Mouse (Mus musculus) embryonic facial prominence, embryonic 12.5 days (tissue): ENCODE results near the gene Mest. TPM values are rescaled to one million over a fixed set of nuclear protein-coding genes. Genes with fewer than 3 reads are reported as not detected.

Experiments
- ATAC-seq: fragments of 200-750 bp; cut with Nextera tagmentation; 2 replicates; pipeline ENCODE4 v1.8.0; 2017; ENCODE audit not compliant: insufficient number of reproducible peaks, insufficient read depth, low FRiP score, low TSS enrichment
- H3K27ac ChIP-seq: fragments of 300-500 bp; sonication (generic); 2 replicates; pipeline ENCODE4 v1.5.1; 2016; ENCODE audit warnings: mild to moderate bottlenecking
- H3K27me3 ChIP-seq: fragments of 300-500 bp; sonication (generic); 2 replicates; pipeline ENCODE4 v1.6.1; 2016; ENCODE audit warnings: mild to moderate bottlenecking, moderate library complexity
- H3K36me3 ChIP-seq: fragments of 300-500 bp; sonication (generic); 2 replicates; pipeline ENCODE4 v1.6.1; 2016; ENCODE audit warnings: mild to moderate bottlenecking
- H3K4me1 ChIP-seq: fragments of 300-500 bp; sonication (generic); 2 replicates; pipeline ENCODE4 v1.6.1; 2016
- H3K4me2 ChIP-seq: fragments of 300-500 bp; sonication (generic); replicated peaks from 2 replicates; pipeline ENCODE4 v1.6.1; 2016; ENCODE audit warnings: mild to moderate bottlenecking, moderate library complexity
- H3K4me3 ChIP-seq: fragments of 300-500 bp; sonication (generic); 2 replicates; pipeline ENCODE4 v1.5.1; 2016; ENCODE audit warnings: mild to moderate bottlenecking
- H3K9ac ChIP-seq: fragments of 300-500 bp; sonication (generic); 2 replicates; pipeline ENCODE4 v1.6.1; 2016; ENCODE audit warnings: mild to moderate bottlenecking, moderate library complexity
- H3K9me3 ChIP-seq: fragments of 300-500 bp; sonication (generic); 2 replicates; pipeline ENCODE4 v1.6.1; 2016; ENCODE audit warnings: mild to moderate bottlenecking, moderate library complexity
- WGBS: fragments of 180-500 bp; shearing (Covaris S2); methylation state at CpG from one replicate; pipeline ENCODE4 v1.1.7; 2016; 5-methylcytosine and 5-hydroxymethylcytosine counted together
- polyA plus RNA-seq: library from polyadenylated mRNA; unstranded; fragments of >200 nt; fragmentation: Nextera tagmentation; extraction: Ambion mirVana; gene quantifications from 2 replicates; pipeline ENCODE4 v1.2.1, GENCODE M21; 2016

Gene Mest
- polyA plus RNA-seq, 1 experiment from 2014 or later: 1,207 TPM

DNA sequence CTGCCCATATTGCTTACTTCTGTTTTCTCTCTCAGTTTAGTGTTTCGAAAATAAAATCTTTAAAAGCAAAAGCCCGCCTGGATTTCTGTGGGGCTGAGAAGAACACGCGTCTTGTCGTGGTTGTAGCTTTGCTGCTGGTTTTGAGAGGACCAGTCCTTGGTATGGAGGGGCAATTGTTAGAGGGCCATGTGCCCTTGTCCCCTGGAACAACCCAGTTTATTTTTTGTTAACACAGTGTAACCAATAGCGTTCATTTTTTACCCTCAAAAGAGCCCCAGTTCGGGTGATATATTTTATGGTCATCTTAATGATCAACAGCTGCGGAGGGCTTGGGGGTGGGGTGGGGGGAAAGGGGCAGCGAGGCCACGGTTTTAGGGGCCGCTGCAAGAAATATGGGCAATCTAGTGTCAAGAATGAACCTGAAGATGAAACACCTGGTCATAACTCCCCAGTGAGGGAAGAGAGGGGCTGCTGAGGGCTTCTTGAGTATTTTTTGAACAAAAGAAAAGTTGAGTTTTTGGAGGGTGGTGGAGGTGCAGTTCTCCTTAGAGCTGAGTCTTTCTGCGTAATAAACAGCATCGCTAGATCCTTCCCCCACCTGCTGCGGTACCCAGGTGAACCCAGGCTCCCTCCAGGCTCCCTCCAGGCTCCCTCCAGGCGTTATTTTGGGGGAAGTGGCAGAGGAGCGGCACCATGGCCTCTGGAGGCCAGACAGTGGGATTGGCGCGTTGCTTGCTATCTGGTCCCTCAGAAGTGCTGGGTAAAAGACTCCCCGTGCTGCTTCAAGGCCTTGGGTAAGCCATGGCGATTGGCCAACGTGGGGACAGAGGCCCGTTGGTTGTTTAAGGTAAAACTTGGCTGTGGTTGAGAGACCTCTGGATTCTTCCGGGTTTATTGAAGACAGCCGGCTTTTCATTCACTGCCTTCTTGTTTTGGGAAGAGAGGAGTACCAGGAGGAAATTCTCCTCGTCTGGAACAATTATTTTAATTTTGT lies 12.7 kb upstream of the Mest start:
- H3K4me3 ChIP-seq: no peak overlapping the region
- H3K9me3 ChIP-seq: no peaks in the 10 kb centered on the region
- ATAC-seq: no peak
- H3K27me3 ChIP-seq: no peaks in the 10 kb centered on the region
- H3K4me1 ChIP-seq: peaks cover 17% of the 10 kb centered on the region; the same call in 1 of the 2 replicates
- 58% methylated on average over 25 of the region's 25 CpGs for WGBS
- no peak overlapping the region for H3K4me2 ChIP-seq
- H3K9ac ChIP-seq: no peak overlapping the region
- peak overlapping the region; percentile 41; the same call in 1 of the 2 replicates for H3K27ac ChIP-seq
- no peaks in the 10 kb centered on the region for H3K36me3 ChIP-seq

- no peak overlapping the region for H3K27ac ChIP-seq
- ATAC-seq: no peak
- peaks cover 17% of the 10 kb centered on the region; the same call in 1 of the 2 replicates for H3K4me1 ChIP-seq
- no peak overlapping the region for H3K4me3 ChIP-seq
- no peak overlapping the region for H3K9ac ChIP-seq
- H3K9me3 ChIP-seq: no peaks in the 10 kb centered on the region
- H3K4me2 ChIP-seq: no peak overlapping the region
- H3K27me3 ChIP-seq: no peaks in the 10 kb centered on the region
- no peaks in the 10 kb centered on the region for H3K36me3 ChIP-seq
- WGBS: 63% methylated on average over 10 of the region's 10 CpGs
Observed at GRCm38 (mm10) chr6:30711365-30711763, 12.0 kb upstream of the Mest start.

DNA sequence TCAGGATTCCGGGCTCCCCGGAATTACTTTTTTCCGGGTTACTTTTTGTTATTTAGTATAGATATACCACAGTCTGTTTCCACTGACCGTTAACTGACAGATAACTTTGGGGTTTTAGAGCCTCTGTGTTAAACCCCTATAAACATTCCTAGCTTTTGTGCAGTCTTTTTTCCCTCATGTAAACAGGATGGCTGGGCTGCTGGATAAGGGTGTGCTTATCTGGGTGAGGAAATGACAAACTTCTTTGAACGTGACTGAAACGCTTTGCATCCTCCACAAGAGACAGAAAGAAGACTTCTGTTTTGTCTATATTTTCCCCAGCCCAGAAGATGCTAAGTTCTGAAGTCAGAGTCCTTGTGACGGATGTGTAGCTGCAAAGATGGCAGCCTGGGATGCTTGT lies 10.9 kb upstream of the Mest start:
- Histone ChIP-seq H3K27ac (0 out of 2 replicates have a peak overlapping the region, but pooled peaks have one; percentile 65), H3K36me3 (no peaks in the 10 kb centered on the region), H3K4me3 (no peak overlapping the region), H3K4me2 (no peak overlapping the region), H3K9me3 (no peaks in the 10 kb centered on the region), H3K9ac (no peak overlapping the region), H3K27me3 (no peaks in the 10 kb centered on the region), H3K4me1 (peaks cover 17% of the 10 kb centered on the region; the same call in 1 of the 2 replicates)
- ATAC-seq: no peak
- 67% methylated on average over 7 of the region's 7 CpGs for WGBS

DNA sequence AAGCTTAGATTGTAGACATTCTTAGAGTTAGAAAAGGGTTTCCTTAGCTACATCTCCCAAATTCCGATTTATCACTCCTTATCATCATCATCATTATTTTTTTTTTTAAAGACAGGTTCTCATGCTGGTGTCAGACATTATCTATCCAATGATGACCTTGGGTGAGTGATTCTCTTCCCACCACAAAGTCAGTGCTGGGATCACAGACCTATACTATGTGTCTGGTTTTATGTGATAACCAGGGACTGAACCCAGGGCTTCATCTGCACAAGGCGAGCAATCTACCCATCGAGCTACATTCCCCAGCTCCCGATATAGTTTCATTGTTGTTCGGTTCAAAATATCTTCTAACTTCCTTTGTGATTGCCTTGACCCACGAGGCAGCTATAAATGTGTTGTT lies 9.9 kb upstream of the Mest start:
- no peak overlapping the region for H3K27ac ChIP-seq
- no peaks in the 10 kb centered on the region for H3K36me3 ChIP-seq
- no peaks in the 10 kb centered on the region for H3K27me3 ChIP-seq
- H3K4me3 ChIP-seq: no peak overlapping the region
- H3K9me3 ChIP-seq: no peaks in the 10 kb centered on the region
- H3K4me1 ChIP-seq: peaks cover 17% of the 10 kb centered on the region; the same call in 1 of the 2 replicates
- H3K9ac ChIP-seq: no peak overlapping the region
- H3K4me2 ChIP-seq: no peak overlapping the region
- no peak for ATAC-seq
- 77% methylated on average over 6 of the region's 6 CpGs for WGBS

GRCm38 (mm10) chr6:30713896-30714295 lies 9.5 kb upstream of the Mest start:
- peaks cover 17% of the 10 kb centered on the region; the same call in 1 of the 2 replicates for H3K4me1 ChIP-seq
- H3K27ac ChIP-seq: no peak overlapping the region
- no peak for ATAC-seq
- H3K27me3 ChIP-seq: no peaks in the 10 kb centered on the region
- no peaks in the 10 kb centered on the region for H3K9me3 ChIP-seq
- no peak overlapping the region for H3K9ac ChIP-seq
- H3K4me2 ChIP-seq: no peak overlapping the region
- H3K4me3 ChIP-seq: no peak overlapping the region
- WGBS: 78% methylated on average over 11 of the region's 11 CpGs
- H3K36me3 ChIP-seq: no peaks in the 10 kb centered on the region

DNA sequence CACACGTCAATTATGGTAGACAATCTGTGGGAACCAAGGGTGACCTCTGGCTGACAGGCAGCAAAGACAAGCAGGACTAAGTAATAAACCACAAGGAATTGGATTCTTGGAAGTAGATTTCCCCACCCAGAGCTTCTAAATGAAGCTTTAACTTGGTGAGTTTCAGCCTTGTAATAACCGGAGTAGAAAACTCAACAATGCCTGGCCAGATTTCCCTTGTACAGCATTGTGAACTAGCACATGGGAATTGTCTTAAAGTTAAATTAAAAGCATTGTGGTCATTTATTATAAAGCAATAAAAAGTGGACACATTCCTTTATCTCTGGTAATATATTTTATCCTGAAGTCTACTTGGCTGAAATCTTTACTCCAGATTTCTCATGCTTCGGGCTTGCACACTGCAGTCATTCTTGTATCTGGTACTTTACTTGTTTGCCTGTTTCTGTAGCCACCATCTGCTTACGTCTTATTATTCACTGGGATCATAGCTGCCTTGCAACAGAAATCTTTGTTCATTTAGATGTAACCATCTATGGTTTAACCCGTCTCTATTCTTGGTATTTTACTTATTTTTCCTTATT lies 8.4 kb upstream of the Mest start:
- no peak overlapping the region for H3K4me3 ChIP-seq
- H3K36me3 ChIP-seq: no peaks in the 10 kb centered on the region
- H3K9me3 ChIP-seq: no peaks in the 10 kb centered on the region
- ATAC-seq: no peak
- no peak overlapping the region for H3K4me2 ChIP-seq
- H3K4me1 ChIP-seq: peaks cover 13% of the 10 kb centered on the region; the same call in 1 of the 2 replicates
- no peak overlapping the region for H3K27ac ChIP-seq
- H3K9ac ChIP-seq: no peak overlapping the region
- 85% methylated on average over 5 of the region's 5 CpGs for WGBS
- no peaks in the 10 kb centered on the region for H3K27me3 ChIP-seq

DNA sequence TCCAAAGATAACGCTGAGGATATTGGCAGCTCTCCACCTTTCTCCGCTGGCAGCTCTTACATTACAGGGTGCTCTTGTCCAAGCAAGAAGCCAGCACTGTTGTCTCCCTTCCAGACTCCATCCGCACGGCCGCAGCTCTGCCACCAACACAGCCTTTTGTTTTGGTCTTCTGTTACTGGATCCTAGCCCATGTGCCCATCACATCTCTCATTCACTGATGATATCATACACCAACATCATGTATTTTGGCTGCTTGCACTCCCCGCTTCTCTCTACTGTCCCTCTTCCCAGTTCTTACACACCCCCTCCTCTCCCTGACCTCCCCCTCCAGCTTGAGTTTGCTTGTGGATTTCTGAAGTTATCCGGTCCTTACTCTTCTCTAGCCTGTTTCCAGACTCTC lies 6.6 kb upstream of the Mest start:
- Histone ChIP-seq H3K36me3 (no peaks in the 10 kb centered on the region), H3K4me2 (no peak overlapping the region), H3K9me3 (no peaks in the 10 kb centered on the region), H3K27ac (no peak overlapping the region), H3K4me3 (no peak overlapping the region), H3K27me3 (no peaks in the 10 kb centered on the region), H3K9ac (no peak overlapping the region), H3K4me1 (peaks cover 9% of the 10 kb centered on the region)
- 90% methylated on average over 7 of the region's 7 CpGs for WGBS
- ATAC-seq: no peak

- H3K36me3 ChIP-seq: no peaks in the 10 kb centered on the region
- no peak for ATAC-seq
- H3K4me2 ChIP-seq: no peak overlapping the region
- H3K27ac ChIP-seq: 0 out of 2 replicates have a peak overlapping the region, but pooled peaks have one; percentile 17
- no peaks in the 10 kb centered on the region for H3K9me3 ChIP-seq
- H3K4me1 ChIP-seq: peaks cover 25% of the 10 kb centered on the region
- no peak overlapping the region for H3K4me3 ChIP-seq
- 69% methylated on average over 4 of the region's 4 CpGs for WGBS
- H3K9ac ChIP-seq: 0 out of 2 replicates have a peak overlapping the region, but pooled peaks have one; percentile 21
- H3K27me3 ChIP-seq: no peaks in the 10 kb centered on the region
Observed at GRCm38 (mm10) chr6:30722385-30723164, 772 bp upstream of the Mest start.

DNA sequence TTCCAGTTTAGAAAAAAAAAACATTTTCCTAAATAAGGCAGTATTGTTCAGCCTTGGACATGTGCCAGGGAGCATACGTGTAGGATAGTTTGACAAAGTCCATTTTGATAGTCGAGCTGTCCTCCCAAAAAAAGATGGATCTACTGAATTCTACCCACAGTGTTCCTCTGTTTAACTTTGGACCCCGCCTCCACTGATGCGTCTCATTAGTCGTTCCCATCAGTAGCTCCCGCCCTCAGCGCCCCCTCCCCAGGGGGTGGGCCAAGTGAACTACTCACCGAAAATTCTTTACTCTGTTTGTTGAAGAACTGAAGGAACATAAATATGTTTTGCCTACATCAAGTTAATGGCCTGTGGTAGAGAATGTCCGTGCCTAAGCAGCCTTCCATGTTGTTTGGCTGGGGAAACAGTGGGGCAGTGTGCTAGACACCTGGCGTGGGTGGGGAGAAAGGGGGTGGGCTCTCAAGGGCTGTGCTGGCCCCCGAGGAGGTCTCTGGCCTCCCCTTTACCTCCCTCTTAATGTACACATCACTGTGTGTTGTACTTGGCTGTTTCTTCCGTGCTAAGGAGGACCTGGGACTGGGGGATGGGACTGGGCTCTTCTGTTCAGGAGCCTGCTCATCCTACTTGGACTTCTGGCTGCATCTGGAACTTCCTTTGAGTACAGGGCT lies 7.1 kb downstream of the Mest start:
- ATAC-seq: no peak
- 55% methylated on average over 12 of the region's 12 CpGs for WGBS

GRCm38 (mm10) chr6:30732571-30733130 lies 9.3 kb downstream of the Mest start:
- no peak overlapping the region for H3K4me3 ChIP-seq
- H3K27ac ChIP-seq: peak overlapping the region; percentile 94; the same call in 1 of the 2 replicates
- ATAC-seq: no peak
- peaks cover 26% of the 10 kb centered on the region; the same call in 1 of the 2 replicates for H3K4me1 ChIP-seq
- H3K27me3 ChIP-seq: no peaks in the 10 kb centered on the region
- H3K4me2 ChIP-seq: no peak overlapping the region
- no peak overlapping the region for H3K9ac ChIP-seq
- peaks cover 33% of the 10 kb centered on the region for H3K9me3 ChIP-seq
- H3K36me3 ChIP-seq: no peaks in the 10 kb centered on the region
- 50% methylated on average over 18 of the region's 18 CpGs for WGBS

More for the DNA sequence above, 7.1 kb downstream of the Mest start:
- H3K9me3 ChIP-seq: peaks cover 11% of the 10 kb centered on the region
- H3K27ac ChIP-seq: no peak overlapping the region
- peaks cover 24% of the 10 kb centered on the region; the same call in 1 of the 2 replicates for H3K4me1 ChIP-seq
- H3K27me3 ChIP-seq: no peaks in the 10 kb centered on the region
- no peak overlapping the region for H3K4me3 ChIP-seq
- H3K36me3 ChIP-seq: no peaks in the 10 kb centered on the region
- H3K4me2 ChIP-seq: no peak overlapping the region
- no peak overlapping the region for H3K9ac ChIP-seq
